Mouse (Mus musculus) heart, adult 2 months (tissue): ENCODE data around the gene Prcc. TPM values are rescaled to one million over a fixed set of nuclear protein-coding genes. Genes with fewer than 3 reads are reported as not detected.
"Not testable (repeated sequence)": the region's sequence is repeated elsewhere in the genome, so short reads cannot be mapped to it uniquely, and the experiment has no call there.

Experiments
- DNase-seq, 2 experiments: peaks; one replicate each; pipeline ENCODE4 v3.0.0; 2021
- H3K27ac ChIP-seq: fragments of 200-600 bp; 2 replicates; pipeline ENCODE4 v1.8.1; 2022
- H3K27me3 ChIP-seq: fragments of 200-500 bp; 2 replicates; pipeline ENCODE4 v1.6.1; 2012; ENCODE audit warnings: mild to moderate bottlenecking, low read length, inconsistent platforms, mixed read lengths; ENCODE audit not compliant: control insufficient read depth, insufficient read depth
- H3K36me3 ChIP-seq: fragments of 200-500 bp; 2 replicates; pipeline ENCODE4 v1.6.1; 2012; ENCODE audit warnings: low read length, inconsistent platforms; ENCODE audit not compliant: control insufficient read depth, insufficient read depth
- H3K4me1 ChIP-seq: fragments of 200-500 bp; 2 replicates; pipeline ENCODE4 v1.6.1; 2011; ENCODE audit warnings: low read length; ENCODE audit not compliant: control insufficient read depth, insufficient read depth
- H3K4me3 ChIP-seq: fragments of 200-600 bp; 2 replicates; pipeline ENCODE4 v1.8.1; 2022
- H3K79me2 ChIP-seq: fragments of 200-500 bp; replicated peaks from 2 replicates; pipeline ENCODE4 v1.6.1; 2012; ENCODE audit warnings: mild to moderate bottlenecking, inconsistent platforms, low read length, moderate library complexity, mixed read lengths; ENCODE audit not compliant: control insufficient read depth, insufficient read depth
- H3K9ac ChIP-seq: fragments of 200-500 bp; 2 replicates; pipeline ENCODE4 v1.6.1; 2012; ENCODE audit warnings: low read depth, mild to moderate bottlenecking, control low read depth, inconsistent platforms, low read length, mixed read lengths
- CTCF ChIP-seq: fragments of 200-600 bp; IDR thresholded peaks from 2 replicates; pipeline ENCODE4 v1.8.1; 2022; ENCODE audit warnings: antibody characterized with exemption, mild to moderate bottlenecking, moderate library complexity
- EP300 ChIP-seq: fragments of 200-500 bp; IDR thresholded peaks from 2 replicates; pipeline ENCODE4 v1.6.1; 2011; ENCODE audit warnings: low read depth, low read length, control low read depth; ENCODE audit not compliant: insufficient read depth
- POLR2A ChIP-seq: fragments of 200-500 bp; IDR thresholded peaks from 2 replicates; pipeline ENCODE4 v1.6.1; 2011; ENCODE audit warnings: mild to moderate bottlenecking, low read depth, low read length, control low read depth; ENCODE audit not compliant: insufficient read depth
- whole genome bisulfite sequencing: fragments of 180-500 bp; shearing (Covaris S2); methylation state at CpG from one replicate; pipeline ENCODE4 v1.1.7; 2018; 5-methylcytosine and 5-hydroxymethylcytosine counted together
- intact Hi-C: fragments of 180-260 bp; cut with DNase I; formaldehyde crosslinking; loops from one replicate; pipeline ENCODE4 v1.15.1; 2025
- polyA plus RNA-seq: library from polyadenylated mRNA; depleted of rRNA; stranded (reverse); fragments of >200 nt; gene quantifications from 2 replicates; pipeline ENCODE4 v1.2.3, GENCODE M21; 2012
- total RNA-seq, 2 experiments: library from RNA; stranded (reverse); gene quantifications; 2 replicates each; pipeline ENCODE4 v1.2.3; 2021

Gene Prcc
- total and polyA plus RNA-seq, 3 experiments: 27.6 to 50.7 (median 46.7) TPM

DNA sequence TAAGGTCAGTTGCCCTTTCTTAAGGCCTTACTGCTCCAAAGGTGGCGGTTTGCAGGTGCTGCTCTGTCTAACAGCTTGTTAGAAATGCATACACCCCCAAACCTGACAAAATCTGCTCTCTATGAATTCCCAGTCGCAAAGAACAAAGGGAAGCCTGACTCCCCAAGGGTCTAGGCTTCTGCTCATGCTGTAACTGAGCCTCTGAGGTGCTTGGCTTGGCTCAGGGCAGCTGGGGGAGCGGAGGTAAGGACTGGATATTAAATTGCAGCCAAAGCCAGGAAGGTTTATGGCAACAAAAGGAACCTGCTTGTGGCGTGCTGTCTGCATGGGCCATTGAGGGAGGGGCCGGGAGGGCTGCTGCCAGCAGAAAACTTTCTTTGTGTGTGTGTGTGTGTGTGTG, 18.4 kb upstream of the Prcc start:
- Histone ChIP-seq H3K4me3 (no peak overlapping the region), H3K27ac (no peak overlapping the region), H3K36me3 (no peaks in the 10 kb centered on the region), H3K4me1 (peaks cover 11% of the 10 kb centered on the region), H3K27me3 (no peaks in the 10 kb centered on the region), H3K79me2 (peaks cover 2% of the 10 kb centered on the region; the same call in 1 of the 2 replicates), H3K9ac (no peak overlapping the region)
- WGBS: 71% methylated on average over 5 of the region's 5 CpGs
- DNase-seq: no peak
- TF ChIP-seq POLR2A (no peak), EP300 (no peak), CTCF (no peak)
- intact Hi-C loops: no loop called here

DNA sequence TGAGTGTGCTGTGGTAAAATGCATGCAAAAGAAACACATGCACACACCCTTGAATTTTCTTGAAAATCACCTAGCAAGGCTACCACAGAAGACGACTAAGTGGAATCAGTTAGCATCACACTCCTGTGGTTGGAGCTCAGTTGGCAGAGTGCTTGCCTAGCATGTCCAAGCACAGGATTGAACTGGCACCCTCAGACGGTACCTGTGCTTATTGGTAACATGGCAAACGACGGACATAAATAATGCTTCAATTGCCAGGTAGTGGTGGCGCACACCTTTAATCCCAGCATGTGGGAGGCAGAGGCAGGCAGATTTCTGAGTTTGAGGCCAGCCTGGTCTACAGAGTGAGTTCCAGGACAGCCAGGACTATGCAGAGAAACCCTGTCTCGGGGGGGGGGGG, 16.6 kb upstream of the Prcc start:
- H3K4me3 ChIP-seq, DNase-seq, H3K36me3 ChIP-seq, H3K9ac ChIP-seq, intact Hi-C loops, H3K4me1 ChIP-seq, H3K27ac ChIP-seq, H3K27me3 ChIP-seq, H3K79me2 ChIP-seq: not testable (repeated sequence)
- 80% methylated on average over 6 of the region's 6 CpGs for WGBS

DNA sequence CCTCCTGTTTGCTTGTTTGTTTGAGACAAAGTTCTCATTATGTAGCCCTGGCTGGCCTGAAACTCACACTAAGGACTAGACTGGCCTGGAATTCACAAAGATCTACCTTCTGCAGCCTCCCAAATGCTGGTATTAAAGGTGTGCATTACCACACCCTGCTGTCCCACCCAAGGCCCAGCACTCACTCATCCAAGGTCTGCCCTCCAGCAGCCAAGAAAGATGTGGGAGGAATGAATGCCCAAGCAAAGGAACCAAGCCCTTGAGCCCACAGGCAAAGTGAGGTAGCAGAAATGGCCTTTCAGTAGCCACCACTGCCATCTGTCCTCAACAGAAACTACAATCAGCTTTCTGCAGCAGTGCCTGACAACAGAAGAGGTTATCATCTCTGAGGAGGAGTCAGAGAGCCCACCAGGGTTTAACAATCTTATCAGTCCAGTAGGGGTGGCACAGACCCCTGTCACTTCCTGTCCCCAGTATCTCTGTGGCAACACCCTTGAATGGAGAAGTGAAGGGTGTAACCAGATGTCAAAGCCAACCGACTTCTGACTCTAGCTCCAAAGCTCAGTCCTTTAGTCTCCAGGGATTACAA, 15.7 kb upstream of the Prcc start:
- H3K9ac ChIP-seq: no peak overlapping the region
- no peaks in the 10 kb centered on the region for H3K4me1 ChIP-seq
- no peaks in the 10 kb centered on the region for H3K27me3 ChIP-seq
- no peaks in the 10 kb centered on the region for H3K79me2 ChIP-seq
- TF ChIP-seq POLR2A (no peak), EP300 (no peak), CTCF (no peak)
- 10% methylated on average over 1 of the region's 1 CpGs for WGBS
- H3K4me3 ChIP-seq: no peak overlapping the region
- H3K36me3 ChIP-seq: no peaks in the 10 kb centered on the region
- DNase-seq: no peak
- intact Hi-C loops: no loop called here
- H3K27ac ChIP-seq: no peak overlapping the region

DNA sequence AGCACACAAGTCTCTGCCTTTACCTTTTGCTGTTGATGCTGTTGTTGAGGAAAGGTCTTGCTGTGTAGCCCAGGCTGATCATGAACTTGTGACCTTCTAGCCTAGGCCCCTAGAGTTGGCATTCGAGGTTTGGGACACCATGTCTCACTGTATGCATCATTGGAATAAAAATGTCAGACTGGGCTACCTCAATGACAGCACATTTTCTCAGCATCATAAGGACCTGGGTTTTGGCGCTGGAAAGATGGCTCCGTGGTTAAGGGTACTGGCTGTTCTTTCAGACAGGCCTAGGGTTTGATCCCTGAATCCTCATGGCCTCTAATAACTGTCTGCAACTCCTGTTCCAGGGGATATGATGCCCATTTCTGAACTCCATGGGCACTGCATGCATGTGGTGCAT, 14.4 kb upstream of the Prcc start:
- intact Hi-C loops: no loop called here

DNA sequence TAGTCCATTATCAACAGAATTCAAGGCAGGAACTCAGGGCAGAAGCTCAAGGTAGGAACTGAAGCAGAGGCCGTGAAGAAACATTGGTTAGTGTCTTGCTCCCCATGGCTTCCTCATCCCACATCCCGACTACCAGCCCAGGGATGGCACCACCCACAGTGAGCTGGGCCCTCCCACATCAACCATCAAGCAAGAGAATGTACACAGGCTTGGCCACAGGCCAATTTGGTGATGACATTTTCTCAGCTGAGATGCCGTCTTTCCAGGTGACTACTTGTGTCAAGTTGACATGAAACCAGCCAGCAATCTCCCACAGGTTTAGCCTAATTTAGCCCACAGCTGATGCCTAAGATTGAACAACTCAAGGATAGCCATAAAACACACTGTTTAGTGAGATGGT, 13.9 kb upstream of the Prcc start:
- TF ChIP-seq EP300: no peak
- TF ChIP-seq POLR2A: no peak
- no peak for TF ChIP-seq CTCF
- H3K27ac ChIP-seq: no peak overlapping the region
- no peak overlapping the region for H3K4me3 ChIP-seq
- DNase-seq: no peak
- intact Hi-C loops: no loop called here
- H3K27me3 ChIP-seq: no peaks in the 10 kb centered on the region
- no peaks in the 10 kb centered on the region for H3K36me3 ChIP-seq
- 65% methylated on average over 3 of the region's 3 CpGs for WGBS
- no peaks in the 10 kb centered on the region for H3K4me1 ChIP-seq
- no peak overlapping the region for H3K9ac ChIP-seq
- no peaks in the 10 kb centered on the region for H3K79me2 ChIP-seq

More for the DNA sequence above, 14.4 kb upstream of the Prcc start:
- Histone ChIP-seq H3K27ac (no peak overlapping the region), H3K4me1 (no peaks in the 10 kb centered on the region), H3K27me3 (no peaks in the 10 kb centered on the region), H3K4me3 (no peak overlapping the region), H3K9ac (no peak overlapping the region), H3K36me3 (no peaks in the 10 kb centered on the region), H3K79me2 (no peaks in the 10 kb centered on the region)
- 83% methylated on average over 3 of the region's 3 CpGs for WGBS
- no peak for TF ChIP-seq CTCF
- DNase-seq: no peak

DNA sequence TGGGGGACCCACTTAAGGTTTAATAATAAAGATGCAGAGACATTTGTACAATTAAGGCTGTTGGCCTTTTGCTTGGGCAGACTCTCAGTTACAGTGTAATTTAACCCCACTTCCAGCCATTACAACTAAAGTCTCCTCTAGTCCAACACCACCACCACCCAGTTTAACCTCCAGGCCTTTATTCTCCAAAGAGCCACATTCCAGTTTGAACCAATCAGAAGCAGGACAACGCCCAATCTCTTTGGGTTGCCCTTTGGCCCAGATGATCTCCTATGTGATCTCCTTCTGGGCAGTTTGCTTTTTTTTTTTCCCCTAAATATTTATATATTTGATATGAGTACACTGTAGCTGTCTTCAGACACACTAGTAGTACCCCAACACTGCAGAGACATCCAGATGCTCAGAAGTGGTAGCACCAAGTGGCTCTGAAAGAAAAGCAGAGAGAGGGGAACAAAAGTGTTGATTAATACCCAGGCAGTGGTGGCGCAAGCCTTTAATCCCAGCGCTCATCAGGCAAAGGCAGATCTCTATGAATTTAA, 8.0 kb upstream of the Prcc start:
- whole genome bisulfite sequencing: 78% methylated on average over 3 of the region's 3 CpGs
- no peaks in the 10 kb centered on the region for H3K27me3 ChIP-seq
- H3K4me1 ChIP-seq: no peaks in the 10 kb centered on the region
- no peak overlapping the region for H3K9ac ChIP-seq
- H3K4me3 ChIP-seq: no peak overlapping the region
- no peak overlapping the region for H3K27ac ChIP-seq
- no peak for DNase-seq
- no peaks in the 10 kb centered on the region for H3K79me2 ChIP-seq
- TF ChIP-seq CTCF (no peak), EP300 (no peak), POLR2A (no peak)
- H3K36me3 ChIP-seq: no peaks in the 10 kb centered on the region
- intact Hi-C loops: no loop called here
